Mouse (Mus musculus): Measurements from ENCODE around the gene Slc24a3. TPM values are rescaled to one million over a fixed set of nuclear protein-coding genes. Genes with fewer than 3 reads are reported as not detected.

The Slc24a3 gene
- polyA plus RNA-seq, 1 experiment from 2014 or later = 3.8 TPM

- H3K27ac ChIP-seq (replicated peaks in 1 of 2; ENCODE audit: control insufficient read depth in 1 of 2, insufficient read depth in 1 of 2, low read depth in 2 of 2, low read length in 2 of 2) = peak overlapping the region in 1 of 2 experiments; percentile 24; a peak in 1 of 4 replicates
- H3K4me2 ChIP-seq (ENCODE audit: low read length) = no peak overlapping the region
- no peak; the same call in 1 of the 2 replicates for ATAC-seq (ENCODE audit: insufficient number of reproducible peaks, insufficient read depth, low FRiP score, low read depth)
- H3K9ac ChIP-seq (ENCODE audit: low read length) = no peak overlapping the region
- no peaks in the 10 kb centered on the region for H3K9me3 ChIP-seq (ENCODE audit: control insufficient read depth, low read length)
- 65% methylated on average over 1 of the region's 1 CpGs for whole genome bisulfite sequencing
- H3K4me1 ChIP-seq (ENCODE audit: control insufficient read depth in 2 of 2, insufficient read depth in 2 of 2, low read length in 2 of 2) = peaks cover 0 to 6% of the 10 kb centered on the region in 2 experiments; a peak in 1 of 4 replicates
- H3K4me3 ChIP-seq (ENCODE audit: control insufficient read depth in 1 of 2, insufficient read depth in 1 of 2, low read depth in 1 of 2, low read length in 2 of 2) = no peak overlapping the region
- no peaks in the 10 kb centered on the region for H3K36me3 ChIP-seq (ENCODE audit: control insufficient read depth, insufficient read depth, low read length)
- no peaks in the 10 kb centered on the region for H3K27me3 ChIP-seq (ENCODE audit: control insufficient read depth, insufficient read depth, low read length)
These were observed 58.5 kb downstream of the Slc24a3 start for GRCm38 (mm10) chr2:145226100-145226499.

DNA sequence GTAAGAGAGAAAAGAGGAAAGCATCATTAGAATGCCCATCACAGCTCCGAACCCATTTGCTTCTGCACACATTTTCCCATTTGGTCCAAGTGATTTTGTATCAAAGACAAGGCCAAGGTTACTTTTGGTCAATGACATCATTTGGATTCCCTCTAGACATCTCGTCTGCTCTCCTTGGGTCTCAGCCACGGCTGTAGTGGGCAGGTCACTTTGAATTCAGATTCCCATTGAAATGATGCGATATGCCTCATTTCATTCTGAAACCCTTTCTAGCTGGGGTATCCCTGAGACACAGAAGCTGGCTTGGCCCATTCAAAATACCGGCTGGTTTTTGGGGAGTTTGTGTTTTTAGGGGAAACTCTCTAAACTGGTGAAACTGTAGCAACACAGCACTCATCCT, 59.8 kb downstream of the Slc24a3 start:
- no peak for ATAC-seq (ENCODE audit: insufficient number of reproducible peaks, insufficient read depth, low FRiP score, low read depth)
- Histone ChIP-seq H3K27me3 (ENCODE audit: control insufficient read depth, insufficient read depth, low read length) (no peaks in the 10 kb centered on the region), H3K4me2 (ENCODE audit: low read length) (no peak overlapping the region), H3K27ac (replicated peaks in 1 of 2; ENCODE audit: control insufficient read depth in 1 of 2, insufficient read depth in 1 of 2, low read depth in 2 of 2, low read length in 2 of 2) (no peak overlapping the region), H3K4me3 (ENCODE audit: control insufficient read depth in 1 of 2, insufficient read depth in 1 of 2, low read depth in 1 of 2, low read length in 2 of 2) (no peak overlapping the region), H3K9ac (ENCODE audit: low read length) (no peak overlapping the region), H3K9me3 (ENCODE audit: control insufficient read depth, low read length) (no peaks in the 10 kb centered on the region), H3K4me1 (ENCODE audit: control insufficient read depth in 2 of 2, insufficient read depth in 2 of 2, low read length in 2 of 2) (peaks cover 3 to 10% of the 10 kb centered on the region in 2 experiments), H3K36me3 (ENCODE audit: control insufficient read depth, insufficient read depth, low read length) (no peaks in the 10 kb centered on the region)
- WGBS = 77% methylated on average over 5 of the region's 5 CpGs

- H3K4me1 ChIP-seq (ENCODE audit: control insufficient read depth in 2 of 2, insufficient read depth in 2 of 2, low read length in 2 of 2) = peaks cover 20 to 27% of the 10 kb centered on the region in 2 experiments
- H3K4me2 ChIP-seq (ENCODE audit: low read length) = peak overlapping the region; percentile 47
- no peaks in the 10 kb centered on the region for H3K27me3 ChIP-seq (ENCODE audit: control insufficient read depth, insufficient read depth, low read length)
- no peak overlapping the region for H3K4me3 ChIP-seq (ENCODE audit: control insufficient read depth in 1 of 2, insufficient read depth in 1 of 2, low read depth in 1 of 2, low read length in 2 of 2)
- H3K9ac ChIP-seq (ENCODE audit: low read length) = no peak overlapping the region
- peak overlapping the region; percentile 63 to 81 for H3K27ac ChIP-seq (replicated peaks in 1 of 2; ENCODE audit: control insufficient read depth in 1 of 2, insufficient read depth in 1 of 2, low read depth in 2 of 2, low read length in 2 of 2)
- 18% methylated on average over 6 of the region's 6 CpGs for WGBS
- H3K9me3 ChIP-seq (ENCODE audit: control insufficient read depth, low read length) = no peaks in the 10 kb centered on the region
- no peaks in the 10 kb centered on the region for H3K36me3 ChIP-seq (ENCODE audit: control insufficient read depth, insufficient read depth, low read length)
- ATAC-seq (ENCODE audit: insufficient number of reproducible peaks, insufficient read depth, low FRiP score, low read depth) = peak; percentile 81
These were observed 65.4 kb downstream of the Slc24a3 start for GRCm38 (mm10) chr2:145232764-145233484.

DNA sequence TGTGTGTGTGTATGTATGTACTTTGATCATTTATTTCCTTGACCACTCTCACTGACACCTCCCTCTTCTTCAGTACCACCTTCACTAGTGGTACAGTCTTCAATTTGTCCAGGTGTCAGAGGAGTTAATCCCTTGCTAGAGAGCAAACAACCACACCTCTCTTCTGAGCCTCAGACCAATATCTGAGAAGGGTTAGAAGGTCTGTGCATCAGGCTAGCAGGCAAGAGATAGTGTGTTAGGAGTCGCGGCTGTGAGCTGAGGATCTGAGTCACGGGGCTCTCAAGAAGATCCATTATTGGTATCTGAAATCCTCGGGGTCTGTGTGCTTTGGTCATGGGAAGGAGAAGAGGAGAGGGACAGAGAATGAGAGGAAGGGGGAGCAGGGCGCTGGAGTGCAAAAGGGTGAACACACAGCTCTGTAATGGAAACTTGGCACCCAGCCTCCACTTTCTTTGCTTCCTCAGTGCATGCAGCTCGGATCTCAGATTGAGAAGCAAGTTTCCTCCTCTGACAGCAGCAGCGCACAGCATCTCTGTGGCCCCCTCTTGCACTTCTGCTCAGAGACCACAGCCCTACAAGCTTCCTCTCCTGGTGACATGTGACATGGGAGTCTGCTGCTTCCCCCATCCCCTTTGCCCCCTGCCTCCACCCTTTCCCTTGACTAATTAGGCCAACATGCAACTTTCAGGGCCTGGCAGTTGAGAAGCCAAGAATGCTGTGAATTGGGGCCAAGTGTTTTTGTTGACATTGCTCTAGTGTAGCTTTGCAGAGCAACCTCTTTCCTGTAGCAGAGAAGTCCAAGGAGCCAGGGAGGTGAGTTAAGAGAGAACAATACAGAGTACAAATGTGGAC, 66.2 kb downstream of the Slc24a3 start:
- H3K9ac ChIP-seq (ENCODE audit: low read length) = peak overlapping the region; percentile 25; the same call in 1 of the 2 replicates

GRCm38 (mm10) chr2:145246384-145246783, 78.8 kb downstream of the Slc24a3 start:
- no peak overlapping the region for H3K4me2 ChIP-seq (ENCODE audit: low read length)
- H3K4me3 ChIP-seq (ENCODE audit: control insufficient read depth in 1 of 2, insufficient read depth in 1 of 2, low read depth in 1 of 2, low read length in 2 of 2) = no peak overlapping the region
- H3K4me1 ChIP-seq (ENCODE audit: control insufficient read depth in 2 of 2, insufficient read depth in 2 of 2, low read length in 2 of 2) = no peaks in the 10 kb centered on the region
- H3K9me3 ChIP-seq (ENCODE audit: control insufficient read depth, low read length) = no peaks in the 10 kb centered on the region
- no peak for ATAC-seq (ENCODE audit: insufficient number of reproducible peaks, insufficient read depth, low FRiP score, low read depth)
- no peaks in the 10 kb centered on the region for H3K27me3 ChIP-seq (ENCODE audit: control insufficient read depth, insufficient read depth, low read length)
- 86% methylated on average over 4 of the region's 4 CpGs for WGBS
- H3K36me3 ChIP-seq (ENCODE audit: control insufficient read depth, insufficient read depth, low read length) = no peaks in the 10 kb centered on the region
- no peak overlapping the region for H3K27ac ChIP-seq (replicated peaks in 1 of 2; ENCODE audit: control insufficient read depth in 1 of 2, insufficient read depth in 1 of 2, low read depth in 2 of 2, low read length in 2 of 2)
- no peak overlapping the region for H3K9ac ChIP-seq (ENCODE audit: low read length)

More for the DNA sequence above, 66.2 kb downstream of the Slc24a3 start:
- peak; percentile 73 for ATAC-seq (ENCODE audit: insufficient number of reproducible peaks, insufficient read depth, low FRiP score, low read depth)
- Histone ChIP-seq H3K4me3 (ENCODE audit: control insufficient read depth in 1 of 2, insufficient read depth in 1 of 2, low read depth in 1 of 2, low read length in 2 of 2) (no peak overlapping the region), H3K36me3 (ENCODE audit: control insufficient read depth, insufficient read depth, low read length) (no peaks in the 10 kb centered on the region), H3K4me2 (ENCODE audit: low read length) (peak overlapping the region; percentile 47), H3K4me1 (ENCODE audit: control insufficient read depth in 2 of 2, insufficient read depth in 2 of 2, low read length in 2 of 2) (peaks cover 20 to 27% of the 10 kb centered on the region in 2 experiments), H3K27me3 (ENCODE audit: control insufficient read depth, insufficient read depth, low read length) (no peaks in the 10 kb centered on the region), H3K9me3 (ENCODE audit: control insufficient read depth, low read length) (no peaks in the 10 kb centered on the region), H3K27ac (replicated peaks in 1 of 2; ENCODE audit: control insufficient read depth in 1 of 2, insufficient read depth in 1 of 2, low read depth in 2 of 2, low read length in 2 of 2) (peak overlapping the region; percentile 58 to 81)
- WGBS = 8% methylated on average over 7 of the region's 7 CpGs

DNA sequence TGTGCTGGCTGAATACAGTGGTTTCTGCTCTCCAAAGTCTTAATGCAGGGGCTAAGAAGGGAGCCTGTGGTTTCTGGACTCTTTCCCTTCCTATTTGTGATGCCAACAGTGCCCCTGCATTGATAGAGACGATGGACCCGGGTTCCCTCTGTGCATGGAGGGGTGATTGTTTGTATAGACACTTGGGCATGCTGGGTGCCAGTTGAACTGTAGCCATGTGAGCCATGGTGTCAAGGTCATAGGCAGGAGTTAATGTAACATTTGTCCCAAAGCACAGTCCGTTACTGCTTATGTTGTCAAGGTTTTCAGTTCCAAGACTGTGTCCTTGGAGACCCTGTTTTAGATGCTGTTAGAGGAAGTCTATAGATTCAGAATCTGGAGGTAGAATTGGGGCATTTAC, 80.6 kb downstream of the Slc24a3 start:
- Histone ChIP-seq H3K9ac (ENCODE audit: low read length) (no peak overlapping the region), H3K4me1 (ENCODE audit: control insufficient read depth in 2 of 2, insufficient read depth in 2 of 2, low read length in 2 of 2) (no peaks in the 10 kb centered on the region), H3K4me3 (ENCODE audit: control insufficient read depth in 1 of 2, insufficient read depth in 1 of 2, low read depth in 1 of 2, low read length in 2 of 2) (no peak overlapping the region), H3K36me3 (ENCODE audit: control insufficient read depth, insufficient read depth, low read length) (no peaks in the 10 kb centered on the region), H3K9me3 (ENCODE audit: control insufficient read depth, low read length) (no peaks in the 10 kb centered on the region), H3K27ac (replicated peaks in 1 of 2; ENCODE audit: control insufficient read depth in 1 of 2, insufficient read depth in 1 of 2, low read depth in 2 of 2, low read length in 2 of 2) (no peak overlapping the region), H3K4me2 (ENCODE audit: low read length) (no peak overlapping the region), H3K27me3 (ENCODE audit: control insufficient read depth, insufficient read depth, low read length) (no peaks in the 10 kb centered on the region)
- WGBS = 78% methylated on average over 3 of the region's 3 CpGs
- no peak for ATAC-seq (ENCODE audit: insufficient number of reproducible peaks, insufficient read depth, low FRiP score, low read depth)

- H3K4me1 ChIP-seq (ENCODE audit: control insufficient read depth in 2 of 2, insufficient read depth in 2 of 2, low read length in 2 of 2) = peaks cover 0 to 3% of the 10 kb centered on the region in 2 experiments; a peak in 2 of 4 replicates
- no peak overlapping the region for H3K9ac ChIP-seq (ENCODE audit: low read length)
- ATAC-seq (ENCODE audit: insufficient number of reproducible peaks, insufficient read depth, low FRiP score, low read depth) = peak; percentile 50; the same call in 1 of the 2 replicates
- no peak overlapping the region for H3K27ac ChIP-seq (replicated peaks in 1 of 2; ENCODE audit: control insufficient read depth in 1 of 2, insufficient read depth in 1 of 2, low read depth in 2 of 2, low read length in 2 of 2)
- no peak overlapping the region for H3K4me3 ChIP-seq (ENCODE audit: control insufficient read depth in 1 of 2, insufficient read depth in 1 of 2, low read depth in 1 of 2, low read length in 2 of 2)
- WGBS = 35% methylated on average over 3 of the region's 3 CpGs
- H3K36me3 ChIP-seq (ENCODE audit: control insufficient read depth, insufficient read depth, low read length) = no peaks in the 10 kb centered on the region
- H3K9me3 ChIP-seq (ENCODE audit: control insufficient read depth, low read length) = no peaks in the 10 kb centered on the region
- no peak overlapping the region for H3K4me2 ChIP-seq (ENCODE audit: low read length)
- H3K27me3 ChIP-seq (ENCODE audit: control insufficient read depth, insufficient read depth, low read length) = no peaks in the 10 kb centered on the region
These were observed 89.8 kb downstream of the Slc24a3 start for GRCm38 (mm10) chr2:145257332-145257731.

Measured in heart, embryonic 14.5 days (tissue).